Mouse (Mus musculus) megakaryocyte, embryonic 14.5 days (primary cell): ENCODE measurements around the gene Vsnl1.

Source experiments
- FLI1 ChIP-seq: IDR thresholded peaks from 2 replicates; pipeline ENCODE4 v1.6.1; 2012; ENCODE audit warnings: low read length, inconsistent platforms, mixed read lengths
- GATA1 ChIP-seq: IDR thresholded peaks from 3 replicates; pipeline ENCODE4 v1.6.1; 2012; ENCODE audit warnings: mixed read lengths, low read length, inconsistent platforms, borderline replicate concordance

DNA sequence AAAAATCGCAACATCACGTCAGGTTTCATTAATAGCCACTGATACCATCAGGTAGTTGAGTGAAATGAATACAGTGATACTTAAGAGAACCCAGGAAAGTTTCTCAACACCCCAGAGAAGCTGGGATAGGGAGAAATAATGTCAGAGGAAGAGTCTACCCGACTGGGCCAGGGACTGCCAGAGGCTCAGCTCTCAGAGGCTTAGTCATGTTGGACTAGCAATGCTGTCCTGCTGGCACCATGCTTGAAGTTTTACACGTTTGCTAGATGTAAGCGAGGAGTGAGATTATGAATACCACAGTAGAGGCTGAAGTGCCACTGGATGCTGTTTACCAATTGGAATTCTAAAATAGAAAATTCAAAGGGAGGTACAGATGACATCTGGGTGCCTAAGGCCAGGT is 39.4 kb downstream of the Vsnl1 start:
- TF ChIP-seq GATA1 (no peak), FLI1 (no peak)
